Mouse (Mus musculus): ENCODE measurements around the gene Zfp872. TPM values are rescaled to one million over a fixed set of nuclear protein-coding genes. Genes with fewer than 3 reads are reported as not detected.

The Zfp872 gene
- polyA plus RNA-seq, 1 experiment from 2014 or later, result 0.72 TPM

DNA sequence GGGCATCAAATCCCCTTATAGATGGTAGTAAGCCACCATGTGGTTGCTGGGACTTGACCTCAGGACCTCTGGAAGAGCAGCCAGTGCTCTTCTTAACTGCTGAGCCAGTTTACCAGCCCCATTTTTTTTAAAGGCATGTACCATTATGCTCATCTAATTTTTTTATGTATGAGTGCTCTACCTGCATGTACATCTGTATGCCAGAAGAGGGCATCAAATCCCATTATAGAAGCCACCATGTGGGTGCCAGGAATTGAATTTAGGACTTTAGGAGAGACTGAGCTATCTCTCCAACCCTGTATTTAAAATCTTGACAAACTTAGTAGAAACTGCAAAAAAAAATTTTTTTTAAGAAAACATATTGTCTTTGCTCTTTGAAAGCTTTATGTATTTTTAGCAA, 42.7 kb downstream of the Zfp872 start:
- ATAC-seq, result no peak
- no peak overlapping the region for H3K4me3 ChIP-seq (ENCODE audit: low read depth, low read length)
- no peak overlapping the region for H3K4me2 ChIP-seq (ENCODE audit: low read length)

GRCm38 (mm10) chr9:22240001-22240400, 52.1 kb downstream of the Zfp872 start:
- Histone ChIP-seq H3K4me1 (ENCODE audit: control insufficient read depth, insufficient read depth, low read length) (no peaks in the 10 kb centered on the region), H3K9me3 (replicated peaks; ENCODE audit: control insufficient read depth, low read length, poor library complexity, severe bottlenecking) (0 out of 2 replicates have a peak, but pooled peaks cover 2% of the 10 kb centered on the region), H3K4me2 (ENCODE audit: low read length) (no peak overlapping the region), H3K9ac (ENCODE audit: low read depth, low read length) (no peak overlapping the region), H3K4me3 (ENCODE audit: low read depth, low read length) (no peak overlapping the region), H3K36me3 (ENCODE audit: control insufficient read depth, insufficient read depth, low read length) (peaks cover 50% of the 10 kb centered on the region), H3K27me3 (ENCODE audit: control insufficient read depth, insufficient read depth, low read depth, low read length) (no peaks in the 10 kb centered on the region), H3K27ac (ENCODE audit: low read length) (no peak overlapping the region)
- WGBS, result 95% methylated on average over 4 of the region's 4 CpGs
- no peak for ATAC-seq

More for the DNA sequence above, 42.7 kb downstream of the Zfp872 start:
- Histone ChIP-seq H3K36me3 (ENCODE audit: control insufficient read depth, insufficient read depth, low read length) (no peaks in the 10 kb centered on the region), H3K9ac (ENCODE audit: low read depth, low read length) (no peak overlapping the region), H3K27me3 (ENCODE audit: control insufficient read depth, insufficient read depth, low read depth, low read length) (no peaks in the 10 kb centered on the region), H3K4me1 (ENCODE audit: control insufficient read depth, insufficient read depth, low read length) (peaks cover 4% of the 10 kb centered on the region; the same call in 1 of the 2 replicates), H3K27ac (ENCODE audit: low read length) (no peak overlapping the region), H3K9me3 (replicated peaks; ENCODE audit: control insufficient read depth, low read length, poor library complexity, severe bottlenecking) (no peaks in the 10 kb centered on the region)

DNA sequence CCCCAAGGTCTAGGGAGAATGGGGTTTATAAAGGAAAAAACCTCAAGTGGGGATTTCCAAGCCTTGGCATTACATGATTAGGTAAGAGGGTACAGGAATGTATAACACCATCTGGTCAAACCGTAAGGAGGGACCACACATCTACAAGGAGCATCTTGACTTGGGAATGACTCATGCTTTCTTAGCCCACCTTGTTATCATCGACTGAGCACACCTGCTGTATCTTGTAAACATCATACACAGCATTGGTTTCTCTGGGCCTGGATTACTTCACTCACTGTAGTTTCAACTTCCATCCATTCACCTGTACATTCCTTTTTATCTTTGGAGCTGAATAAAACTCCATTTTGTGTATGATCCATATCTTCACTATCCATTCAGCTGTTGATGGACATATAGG, 56.4 kb downstream of the Zfp872 start:
- no peak overlapping the region for H3K4me3 ChIP-seq (ENCODE audit: low read depth, low read length)
- no peaks in the 10 kb centered on the region for H3K27me3 ChIP-seq (ENCODE audit: control insufficient read depth, insufficient read depth, low read depth, low read length)
- no peak for ATAC-seq
- no peaks in the 10 kb centered on the region for H3K4me1 ChIP-seq (ENCODE audit: control insufficient read depth, insufficient read depth, low read length)
- H3K9ac ChIP-seq (ENCODE audit: low read depth, low read length), result no peak overlapping the region
- no peak overlapping the region for H3K27ac ChIP-seq (ENCODE audit: low read length)
- 97% methylated on average over 2 of the region's 2 CpGs for WGBS
- H3K9me3 ChIP-seq (replicated peaks; ENCODE audit: control insufficient read depth, low read length, poor library complexity, severe bottlenecking), result peaks cover 17% of the 10 kb centered on the region
- no peak overlapping the region for H3K4me2 ChIP-seq (ENCODE audit: low read length)
- peaks cover 53% of the 10 kb centered on the region for H3K36me3 ChIP-seq (ENCODE audit: control insufficient read depth, insufficient read depth, low read length)

Other genes starting within 250 kb of the Zfp872 start
- gene Swsap1, start 232.3 kb upstream of the Zfp872 start, polyA plus RNA-seq (2015; fragmentation: Nextera tagmentation; extraction: Ambion mirVana), result 9.5 and 10.5 TPM in 2 replicates
- 1.2 and 1.4 TPM in 2 replicates for gene Epor, start 224.6 kb upstream of the Zfp872 start, polyA plus RNA-seq (2015; fragmentation: Nextera tagmentation; extraction: Ambion mirVana)
- 0.88 and 1.5 TPM in 2 replicates for gene Rgl3, start 198.6 kb upstream of the Zfp872 start, polyA plus RNA-seq (2015; fragmentation: Nextera tagmentation; extraction: Ambion mirVana)
- 5.6 and 6.2 TPM in 2 replicates for gene Ccdc151, start 185.5 kb upstream of the Zfp872 start, polyA plus RNA-seq (2015; fragmentation: Nextera tagmentation; extraction: Ambion mirVana)
- 83.0 and 90.3 TPM in 2 replicates for gene Prkcsh, start 185.3 kb upstream of the Zfp872 start, polyA plus RNA-seq (2015; fragmentation: Nextera tagmentation; extraction: Ambion mirVana)
- 91.6 and 93.8 TPM in 2 replicates for gene Elavl3, start 136.1 kb upstream of the Zfp872 start, polyA plus RNA-seq (2015; fragmentation: Nextera tagmentation; extraction: Ambion mirVana)
- gene Gm49318, start 116.8 kb upstream of the Zfp872 start, polyA plus RNA-seq (2015; fragmentation: Nextera tagmentation; extraction: Ambion mirVana), result not detected in 2 replicates
- gene Zfp653, start 116.7 kb upstream of the Zfp872 start, polyA plus RNA-seq (2015; fragmentation: Nextera tagmentation; extraction: Ambion mirVana), result 18.1 and 18.8 TPM in 2 replicates
- gene Ecsit, start 102.7 kb upstream of the Zfp872 start, polyA plus RNA-seq (2015; fragmentation: Nextera tagmentation; extraction: Ambion mirVana), result 54.8 and 57.4 TPM in 2 replicates
- gene Cnn1, start 88.9 kb upstream of the Zfp872 start, polyA plus RNA-seq (2015; fragmentation: Nextera tagmentation; extraction: Ambion mirVana), result 0.67 and 0.88 TPM in 2 replicates
- 170 and 188 TPM in 2 replicates for gene Elof1, start 70.9 kb upstream of the Zfp872 start, polyA plus RNA-seq (2015; fragmentation: Nextera tagmentation; extraction: Ambion mirVana)
- 0.35 and 4.1 TPM in 2 replicates for gene Acp5, start 52.4 kb upstream of the Zfp872 start, polyA plus RNA-seq (2015; fragmentation: Nextera tagmentation; extraction: Ambion mirVana)
- gene Pigyl, start 31.2 kb upstream of the Zfp872 start, polyA plus RNA-seq (2015; fragmentation: Nextera tagmentation; extraction: Ambion mirVana), result 86.8 and 96.6 TPM in 2 replicates
- 8.7 and 11.4 TPM in 2 replicates for gene Zfp809, start 37.6 kb downstream of the Zfp872 start, polyA plus RNA-seq (2015; fragmentation: Nextera tagmentation; extraction: Ambion mirVana)
- 11.9 and 12.0 TPM in 2 replicates for gene Zfp599, start 71.8 kb downstream of the Zfp872 start, polyA plus RNA-seq (2015; fragmentation: Nextera tagmentation; extraction: Ambion mirVana)
- 32.5 and 32.7 TPM in 2 replicates for gene Zfp810, start 119.6 kb downstream of the Zfp872 start, polyA plus RNA-seq (2015; fragmentation: Nextera tagmentation; extraction: Ambion mirVana)
- gene Anln, start 201.1 kb downstream of the Zfp872 start, polyA plus RNA-seq (2015; fragmentation: Nextera tagmentation; extraction: Ambion mirVana), result 3.4 and 4.6 TPM in 2 replicates
- 17.3 and 19.7 TPM in 2 replicates for gene 9530077C05Rik, start 223.4 kb downstream of the Zfp872 start, polyA plus RNA-seq (2015; fragmentation: Nextera tagmentation; extraction: Ambion mirVana)